Mouse (Mus musculus) adrenal gland, adult 2 months (tissue): ENCODE data around the gene Slc16a2. TPM values are rescaled to one million over a fixed set of nuclear protein-coding genes. Genes with fewer than 3 reads are reported as not detected.

Experiments used
- DNase-seq: peaks from one replicate; pipeline ENCODE4 v3.0.0; 2021
- polyA plus RNA-seq: library from polyadenylated mRNA; depleted of rRNA; stranded (reverse); fragments of >200 nt; gene quantifications from 2 replicates; pipeline ENCODE4 v1.2.3, GENCODE M21; 2012; rRNA removed
- total RNA-seq, 2 experiments: library from RNA; stranded (reverse); gene quantifications; 2 replicates each; pipeline ENCODE4 v1.2.3; 2021

Slc16a2 gene
- total and polyA plus RNA-seq, 3 experiments = 30.7 to 46.6 (median 45.9) TPM

- no peak for DNase-seq
These were observed 169.7 kb downstream of the Slc16a2 start for GRCm38 (mm10) chrX:103652048-103652447.

Other genes starting within 250 kb of the Slc16a2 start
- not detected for gene Zcchc13, start 191.4 kb downstream of the Slc16a2 start, total RNA-seq
- gene Zcchc13, start 191.4 kb downstream of the Slc16a2 start, polyA plus RNA-seq = not detected in 2 replicates
- 10 to 100 TPM; 49.1 to 55.4 TPM for gene Rlim, start 159.3 kb upstream of the Slc16a2 start, total RNA-seq
- gene Rlim, start 159.3 kb upstream of the Slc16a2 start, polyA plus RNA-seq = 0.99 and 1.3 TPM in 2 replicates